Mouse (Mus musculus): ENCODE results near the gene Mtx2. TPM values are rescaled to one million over a fixed set of nuclear protein-coding genes. Genes with fewer than 3 reads are reported as not detected.

Gene Mtx2
- polyA plus RNA-seq, 1 experiment from 2014 or later = 147 TPM

DNA sequence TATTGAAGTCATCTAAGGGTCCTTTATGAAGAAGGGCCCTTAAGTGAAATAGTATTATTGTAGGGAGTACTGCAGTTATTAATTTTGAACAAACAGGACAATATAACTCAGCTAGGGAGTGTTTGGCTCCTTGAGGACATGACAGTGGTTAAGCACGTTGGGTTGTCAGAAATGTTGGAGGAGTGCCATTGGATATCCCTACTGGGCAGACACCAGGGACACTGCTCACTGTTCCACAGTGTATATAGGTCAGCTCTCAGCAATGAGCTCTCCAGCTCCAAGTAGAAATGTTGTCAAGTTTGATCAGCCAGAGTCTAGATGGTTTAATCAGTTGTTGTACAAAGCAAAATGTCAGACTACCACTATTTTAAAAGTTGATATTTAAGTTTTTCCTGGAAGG, 24.4 kb downstream of the Mtx2 start:
- Histone ChIP-seq H3K4me2 (ENCODE audit: low read depth, low read length) (no peak overlapping the region), H3K27ac (ENCODE audit: low read length) (no peak overlapping the region), H3K4me3 (ENCODE audit: low read length) (no peak overlapping the region), H3K36me3 (ENCODE audit: control insufficient read depth, insufficient read depth) (no peaks in the 10 kb centered on the region), H3K4me1 (ENCODE audit: control insufficient read depth, insufficient read depth, low read length) (no peaks in the 10 kb centered on the region; the same call in 1 of the 2 replicates), H3K9me3 (replicated peaks; ENCODE audit: control insufficient read depth, low read length) (no peaks in the 10 kb centered on the region), H3K9ac (ENCODE audit: low read length) (no peak overlapping the region), H3K27me3 (ENCODE audit: control insufficient read depth, insufficient read depth, low read length) (no peaks in the 10 kb centered on the region)
- 19% methylated on average over 1 of the region's 1 CpGs for WGBS
- ATAC-seq (replicated peaks; ENCODE audit: extremely low read depth, insufficient read depth, low FRiP score) = no peak

DNA sequence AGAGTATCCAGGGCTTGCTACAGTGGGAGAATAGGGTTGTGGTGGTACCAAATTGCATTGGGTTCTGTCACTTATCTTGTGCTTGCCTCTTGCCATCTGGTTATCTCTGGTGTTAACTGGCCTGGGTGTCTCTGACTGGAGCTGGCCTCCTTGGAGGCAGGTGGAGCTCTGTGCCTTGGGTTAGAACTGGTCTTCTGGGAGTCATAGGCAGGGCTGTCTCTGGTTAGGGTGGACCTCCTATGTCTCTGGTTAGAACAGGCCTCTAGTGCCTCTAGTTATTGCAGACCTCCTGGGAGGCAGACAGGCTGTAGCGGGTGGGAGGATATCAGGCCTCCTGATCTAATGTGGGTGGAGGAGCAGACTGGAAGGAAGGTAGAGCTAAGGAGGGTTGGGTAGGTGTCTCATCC, 36.5 kb downstream of the Mtx2 start:
- Histone ChIP-seq H3K4me1 (ENCODE audit: control insufficient read depth, insufficient read depth, low read length) (no peaks in the 10 kb centered on the region), H3K9me3 (replicated peaks; ENCODE audit: control insufficient read depth, low read length) (peaks cover 3% of the 10 kb centered on the region; the same call in 1 of the 2 replicates), H3K27ac (ENCODE audit: low read length) (no peak overlapping the region), H3K36me3 (ENCODE audit: control insufficient read depth, insufficient read depth) (peaks cover 6% of the 10 kb centered on the region; the same call in 1 of the 2 replicates), H3K4me3 (ENCODE audit: low read length) (no peak overlapping the region), H3K27me3 (ENCODE audit: control insufficient read depth, insufficient read depth, low read length) (no peaks in the 10 kb centered on the region), H3K9ac (ENCODE audit: low read length) (no peak overlapping the region), H3K4me2 (ENCODE audit: low read depth, low read length) (no peak overlapping the region)
- no peak for ATAC-seq (replicated peaks; ENCODE audit: extremely low read depth, insufficient read depth, low FRiP score)
- WGBS = 85% methylated on average over 1 of the region's 1 CpGs

DNA sequence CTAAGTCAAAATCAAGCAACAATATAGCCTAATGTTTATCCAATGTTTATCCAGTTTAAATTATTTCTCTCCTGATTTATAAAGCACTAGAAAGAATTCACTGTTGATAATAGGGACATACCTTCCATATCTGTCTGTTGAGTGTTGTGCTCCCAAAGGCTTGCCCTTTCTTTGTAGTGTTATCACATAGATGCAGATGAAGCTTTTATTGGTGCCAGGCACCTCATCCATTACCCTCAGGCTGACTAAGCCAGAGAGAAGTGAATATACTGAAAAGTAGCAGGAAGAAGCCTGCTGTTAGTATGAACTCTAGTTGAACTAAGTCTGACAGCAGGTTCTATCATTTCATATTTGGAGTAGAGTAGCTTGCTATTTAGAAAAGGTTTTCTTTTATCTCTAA, 39.8 kb downstream of the Mtx2 start:
- H3K9ac ChIP-seq (ENCODE audit: low read length) = no peak overlapping the region
- peaks cover 3% of the 10 kb centered on the region; the same call in 1 of the 2 replicates for H3K9me3 ChIP-seq (replicated peaks; ENCODE audit: control insufficient read depth, low read length)
- no peak overlapping the region for H3K27ac ChIP-seq (ENCODE audit: low read length)
- H3K4me1 ChIP-seq (ENCODE audit: control insufficient read depth, insufficient read depth, low read length) = no peaks in the 10 kb centered on the region
- H3K4me3 ChIP-seq (ENCODE audit: low read length) = no peak overlapping the region
- H3K27me3 ChIP-seq (ENCODE audit: control insufficient read depth, insufficient read depth, low read length) = no peaks in the 10 kb centered on the region
- ATAC-seq (replicated peaks; ENCODE audit: extremely low read depth, insufficient read depth, low FRiP score) = no peak
- no peak overlapping the region for H3K4me2 ChIP-seq (ENCODE audit: low read depth, low read length)
- H3K36me3 ChIP-seq (ENCODE audit: control insufficient read depth, insufficient read depth) = peaks cover 6% of the 10 kb centered on the region

DNA sequence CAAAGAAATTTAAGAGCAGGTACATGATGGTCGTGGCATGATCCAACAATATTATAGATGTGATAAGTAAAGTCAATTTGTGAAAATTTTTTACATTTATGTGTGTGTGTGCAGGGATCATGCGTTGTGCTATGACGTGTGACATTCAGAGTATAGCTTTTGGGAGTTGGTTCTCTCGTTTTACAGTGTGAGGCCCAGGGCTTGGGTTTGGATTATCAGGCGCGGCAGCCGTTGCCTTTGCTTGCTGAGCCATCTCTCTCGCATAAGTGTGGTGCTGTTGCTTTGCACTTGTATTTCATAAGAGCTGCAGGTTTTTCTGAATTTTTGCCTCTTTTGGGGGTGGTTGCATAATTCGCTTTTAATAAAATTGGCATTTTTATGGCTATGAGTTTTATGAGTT, 48.4 kb downstream of the Mtx2 start:
- Histone ChIP-seq H3K27ac (ENCODE audit: low read length) (no peak overlapping the region), H3K4me2 (ENCODE audit: low read depth, low read length) (no peak overlapping the region), H3K9me3 (replicated peaks; ENCODE audit: control insufficient read depth, low read length) (no peaks in the 10 kb centered on the region), H3K4me3 (ENCODE audit: low read length) (no peak overlapping the region), H3K36me3 (ENCODE audit: control insufficient read depth, insufficient read depth) (peaks cover 19% of the 10 kb centered on the region), H3K4me1 (ENCODE audit: control insufficient read depth, insufficient read depth, low read length) (no peaks in the 10 kb centered on the region), H3K27me3 (ENCODE audit: control insufficient read depth, insufficient read depth, low read length) (no peaks in the 10 kb centered on the region), H3K9ac (ENCODE audit: low read length) (no peak overlapping the region)
- WGBS = 87% methylated on average over 9 of the region's 9 CpGs
- no peak for ATAC-seq (replicated peaks; ENCODE audit: extremely low read depth, insufficient read depth, low FRiP score)

DNA sequence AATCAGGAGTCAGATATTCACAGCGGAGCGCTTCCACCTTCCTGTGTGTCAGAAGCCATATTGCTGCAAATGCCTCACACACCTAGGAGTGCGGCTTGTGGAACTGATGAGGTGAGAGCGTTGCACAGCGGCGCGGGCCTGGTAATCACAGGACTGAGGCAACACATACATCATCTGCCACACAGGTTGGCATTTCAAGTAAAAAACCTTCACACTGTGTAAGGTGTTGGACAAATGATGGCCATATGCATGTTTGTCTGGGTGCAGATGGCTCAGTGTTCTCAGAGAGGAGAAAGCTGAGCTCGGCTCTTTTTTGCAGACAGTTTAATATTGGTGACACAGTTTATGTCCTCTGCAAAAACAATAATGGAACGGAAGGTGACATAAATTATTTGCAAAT, 58.8 kb downstream of the Mtx2 start:
- no peaks in the 10 kb centered on the region for H3K27me3 ChIP-seq (ENCODE audit: control insufficient read depth, insufficient read depth, low read length)
- ATAC-seq (replicated peaks; ENCODE audit: extremely low read depth, insufficient read depth, low FRiP score) = no peak
- no peak overlapping the region for H3K27ac ChIP-seq (ENCODE audit: low read length)
- no peak overlapping the region for H3K9ac ChIP-seq (ENCODE audit: low read length)
- no peak overlapping the region for H3K4me2 ChIP-seq (ENCODE audit: low read depth, low read length)
- no peaks in the 10 kb centered on the region for H3K9me3 ChIP-seq (replicated peaks; ENCODE audit: control insufficient read depth, low read length)
- H3K4me3 ChIP-seq (ENCODE audit: low read length) = no peak overlapping the region
- no peaks in the 10 kb centered on the region for H3K4me1 ChIP-seq (ENCODE audit: control insufficient read depth, insufficient read depth, low read length)
- no peaks in the 10 kb centered on the region for H3K36me3 ChIP-seq (ENCODE audit: control insufficient read depth, insufficient read depth)
- 93% methylated on average over 9 of the region's 9 CpGs for WGBS

GRCm38 (mm10) chr2:74891868-74892267, 66.3 kb downstream of the Mtx2 start:
- Histone ChIP-seq H3K36me3 (ENCODE audit: control insufficient read depth, insufficient read depth) (no peaks in the 10 kb centered on the region), H3K4me1 (ENCODE audit: control insufficient read depth, insufficient read depth, low read length) (no peaks in the 10 kb centered on the region), H3K9ac (ENCODE audit: low read length) (no peak overlapping the region), H3K27ac (ENCODE audit: low read length) (no peak overlapping the region), H3K4me2 (ENCODE audit: low read depth, low read length) (no peak overlapping the region), H3K4me3 (ENCODE audit: low read length) (no peak overlapping the region), H3K9me3 (replicated peaks; ENCODE audit: control insufficient read depth, low read length) (no peaks in the 10 kb centered on the region), H3K27me3 (ENCODE audit: control insufficient read depth, insufficient read depth, low read length) (no peaks in the 10 kb centered on the region)
- no peak for ATAC-seq (replicated peaks; ENCODE audit: extremely low read depth, insufficient read depth, low FRiP score)
- WGBS = 66% methylated on average over 5 of the region's 5 CpGs

- Histone ChIP-seq H3K36me3 (ENCODE audit: control insufficient read depth, insufficient read depth) (no peaks in the 10 kb centered on the region), H3K4me2 (ENCODE audit: low read depth, low read length) (no peak overlapping the region), H3K4me3 (ENCODE audit: low read length) (no peak overlapping the region), H3K27me3 (ENCODE audit: control insufficient read depth, insufficient read depth, low read length) (no peaks in the 10 kb centered on the region), H3K4me1 (ENCODE audit: control insufficient read depth, insufficient read depth, low read length) (no peaks in the 10 kb centered on the region), H3K9me3 (replicated peaks; ENCODE audit: control insufficient read depth, low read length) (no peaks in the 10 kb centered on the region), H3K9ac (ENCODE audit: low read length) (no peak overlapping the region), H3K27ac (ENCODE audit: low read length) (no peak overlapping the region)
- 87% methylated on average over 7 of the region's 7 CpGs for WGBS
- no peak for ATAC-seq (replicated peaks; ENCODE audit: extremely low read depth, insufficient read depth, low FRiP score)
Measured at GRCm38 (mm10) chr2:74892881-74893615, 67.4 kb downstream of the Mtx2 start.

DNA sequence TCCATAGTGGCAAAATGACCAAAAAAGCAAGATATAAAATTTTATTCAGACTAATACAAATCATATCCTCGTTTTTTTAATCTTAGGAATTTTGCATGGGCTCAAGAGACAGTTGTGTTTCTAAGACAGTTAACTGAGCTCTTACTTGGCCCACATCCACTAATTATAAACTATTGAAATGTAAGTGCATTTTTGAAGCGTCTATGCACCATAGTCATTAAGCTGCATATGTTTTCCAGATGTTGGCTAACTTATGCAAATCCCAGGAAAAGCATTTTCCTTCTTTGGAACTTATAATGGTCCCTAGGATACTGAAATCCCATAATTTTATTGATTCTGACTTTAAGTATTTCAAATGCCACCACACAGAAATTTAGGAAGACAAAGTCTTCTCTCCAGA, 68.5 kb downstream of the Mtx2 start:
- Histone ChIP-seq H3K4me2 (ENCODE audit: low read depth, low read length) (no peak overlapping the region), H3K27me3 (ENCODE audit: control insufficient read depth, insufficient read depth, low read length) (no peaks in the 10 kb centered on the region), H3K36me3 (ENCODE audit: control insufficient read depth, insufficient read depth) (no peaks in the 10 kb centered on the region), H3K27ac (ENCODE audit: low read length) (no peak overlapping the region), H3K9me3 (replicated peaks; ENCODE audit: control insufficient read depth, low read length) (no peaks in the 10 kb centered on the region), H3K9ac (ENCODE audit: low read length) (no peak overlapping the region), H3K4me3 (ENCODE audit: low read length) (no peak overlapping the region), H3K4me1 (ENCODE audit: control insufficient read depth, insufficient read depth, low read length) (no peaks in the 10 kb centered on the region)
- ATAC-seq (replicated peaks; ENCODE audit: extremely low read depth, insufficient read depth, low FRiP score) = no peak
- 61% methylated on average over 2 of the region's 2 CpGs for WGBS

- Histone ChIP-seq H3K27me3 (ENCODE audit: control insufficient read depth, insufficient read depth, low read length) (no peaks in the 10 kb centered on the region), H3K27ac (ENCODE audit: low read length) (no peak overlapping the region), H3K9ac (ENCODE audit: low read length) (no peak overlapping the region), H3K4me1 (ENCODE audit: control insufficient read depth, insufficient read depth, low read length) (no peaks in the 10 kb centered on the region), H3K36me3 (ENCODE audit: control insufficient read depth, insufficient read depth) (no peaks in the 10 kb centered on the region), H3K4me3 (ENCODE audit: low read length) (no peak overlapping the region), H3K4me2 (ENCODE audit: low read depth, low read length) (no peak overlapping the region), H3K9me3 (replicated peaks; ENCODE audit: control insufficient read depth, low read length) (no peaks in the 10 kb centered on the region)
- WGBS = 37% methylated on average over 5 of the region's 5 CpGs
- no peak for ATAC-seq (replicated peaks; ENCODE audit: extremely low read depth, insufficient read depth, low FRiP score)
Measured at GRCm38 (mm10) chr2:74899973-74900372, 74.4 kb downstream of the Mtx2 start.

Measured in heart, embryonic 16.5 days (tissue).